Mouse (Mus musculus) c-Kit-negative CD71-positive TER-119-positive erythroid progenitor cells, embryonic 14.5 days (primary cell): ENCODE results near the gene Ust.

Experiments used
- DNase-seq: peaks from one replicate; pipeline ENCODE4 v3.0.0-alpha.2; 2013; ENCODE audit warnings: low read depth, low spot score

Ust gene

DNA sequence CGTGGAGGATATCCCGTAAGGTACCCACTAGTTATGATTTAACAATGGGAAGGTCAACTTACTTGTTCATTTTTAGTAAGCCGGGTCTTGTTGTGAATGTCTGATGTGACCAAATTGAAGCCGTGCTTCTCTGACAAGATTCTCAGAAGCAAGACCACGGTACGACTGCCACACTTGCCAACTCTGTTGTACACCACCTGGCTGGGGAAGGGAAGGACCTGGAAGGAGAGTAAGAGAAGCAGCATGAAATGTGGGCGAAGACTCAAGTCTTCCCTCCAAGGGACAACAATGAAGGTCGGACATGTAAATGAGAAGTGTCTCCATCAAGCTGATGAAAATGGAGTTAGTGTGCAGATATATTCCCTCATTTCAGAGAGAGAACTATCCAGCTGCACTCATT is 188.6 kb downstream of the Ust start:
- DNase-seq, result no peak

DNA sequence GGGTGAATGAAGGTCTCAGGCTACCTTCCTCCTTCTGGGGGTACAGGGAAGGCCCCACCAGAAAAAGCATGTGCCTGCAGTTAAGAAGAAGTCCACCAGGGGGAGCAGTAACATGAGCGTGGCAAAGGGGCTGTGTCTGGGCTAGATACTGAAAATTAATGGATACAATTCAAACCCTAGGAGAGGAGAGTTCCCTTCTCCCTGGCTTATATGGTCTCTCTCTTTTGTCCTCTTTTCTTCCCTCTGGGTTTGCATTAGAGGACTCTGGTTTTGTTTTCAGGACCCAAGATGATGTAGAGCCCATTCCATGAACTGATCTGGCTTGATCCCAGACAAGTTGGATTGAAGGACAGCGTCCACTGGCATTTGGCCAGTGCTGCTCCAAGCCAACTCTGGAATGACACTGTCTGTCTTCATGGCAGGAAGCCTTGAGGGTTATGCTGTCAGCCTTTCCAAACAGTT is 195.3 kb downstream of the Ust start:
- no peak for DNase-seq

DNA sequence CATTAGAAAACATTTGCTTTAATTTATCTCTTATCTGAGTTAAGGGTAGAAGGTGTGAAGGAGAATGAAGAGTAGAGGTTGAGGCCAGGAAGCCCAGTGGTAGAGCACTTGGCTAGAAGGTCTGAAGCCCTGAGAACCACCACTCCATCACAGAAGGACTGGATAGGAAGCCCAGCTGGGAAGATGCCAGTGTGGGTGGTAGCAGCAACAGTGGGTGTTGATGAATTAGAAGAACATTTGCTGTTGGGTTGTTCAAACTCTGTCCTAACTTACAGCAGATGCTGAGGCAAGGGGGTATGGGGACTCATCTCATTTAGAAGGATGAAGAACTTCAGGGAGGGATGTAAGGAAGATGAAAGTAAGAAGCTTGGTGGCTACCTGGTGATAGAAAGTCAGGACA is 197.9 kb downstream of the Ust start:
- DNase-seq, result no peak

DNA sequence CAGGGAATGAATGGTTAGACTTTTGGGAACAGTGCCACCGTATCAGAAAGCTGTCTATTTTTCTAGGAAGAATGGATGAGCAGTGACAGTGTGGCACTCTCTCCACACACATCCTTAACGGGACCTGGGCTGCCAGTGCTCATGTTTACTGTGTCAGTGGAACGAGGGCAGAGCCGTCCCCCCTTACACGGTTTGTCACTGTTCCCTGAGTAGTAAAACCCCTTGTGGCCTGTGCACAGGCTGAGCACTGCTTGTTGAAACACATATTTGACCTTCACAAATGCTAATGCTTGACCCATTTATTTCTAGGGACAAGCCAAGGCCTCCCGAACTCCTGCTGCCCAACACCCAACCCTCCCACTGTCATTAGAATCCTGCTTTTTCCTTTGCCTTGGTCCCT is 209.2 kb downstream of the Ust start:
- no peak for DNase-seq

DNA sequence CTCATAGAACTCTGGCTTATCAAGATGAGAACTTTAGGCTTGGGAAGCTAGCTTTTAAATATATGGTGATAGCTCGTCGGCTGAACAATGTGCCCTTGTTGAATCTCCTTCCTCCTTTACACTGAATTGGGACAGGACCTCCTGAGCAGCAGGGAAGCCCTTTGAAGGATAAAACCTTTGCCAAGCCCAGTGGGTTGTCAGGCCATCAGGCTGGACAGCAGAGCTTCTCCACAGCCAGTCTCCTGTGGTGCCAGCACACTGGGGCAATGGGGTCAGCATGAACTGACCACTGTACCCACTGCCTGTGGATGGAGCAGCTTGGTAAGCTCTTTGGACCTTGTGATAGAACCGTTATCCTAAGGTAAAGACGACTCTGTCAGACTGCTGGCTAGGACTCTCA is 214.4 kb downstream of the Ust start:
- no peak for DNase-seq

DNA sequence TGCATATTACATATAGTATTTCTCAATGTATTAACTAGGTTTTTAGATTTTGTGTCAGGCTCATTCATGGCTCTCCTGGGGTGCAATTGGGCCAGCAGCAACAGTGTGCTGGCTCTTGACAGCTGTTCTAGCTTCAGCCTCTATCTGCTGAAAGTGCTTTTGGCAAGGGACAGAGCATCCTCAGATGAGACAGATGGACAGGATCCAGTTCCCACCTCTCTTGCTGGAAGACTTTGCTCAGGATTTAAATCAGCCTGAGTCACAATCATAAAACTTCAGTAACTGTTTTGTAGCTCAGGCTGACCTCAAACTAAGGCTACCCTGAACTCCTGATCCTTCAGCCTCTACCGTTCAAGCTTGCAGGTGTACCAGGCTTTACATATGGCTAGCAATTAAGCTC is 219.5 kb downstream of the Ust start:
- no peak for DNase-seq

DNA sequence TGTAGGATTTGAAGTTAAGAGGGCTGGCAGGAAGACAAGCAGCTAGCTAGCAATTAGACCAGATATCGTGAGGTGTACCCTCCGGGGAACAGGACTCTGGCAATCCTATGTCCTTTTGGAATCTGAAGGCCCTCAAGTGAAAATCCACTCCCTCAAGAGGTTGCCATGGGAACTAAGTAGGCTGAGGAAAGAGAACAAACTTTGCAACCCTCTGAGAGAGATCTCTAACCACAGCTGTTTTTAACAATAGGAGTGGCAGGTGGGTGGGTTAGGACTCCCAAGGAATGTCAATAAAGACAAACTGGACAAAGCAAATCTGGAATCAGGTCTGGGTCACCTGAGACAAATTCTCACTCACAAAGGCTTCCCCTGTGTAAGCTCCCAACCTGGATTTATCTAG is 221.4 kb downstream of the Ust start:
- DNase-seq, result no peak

DNA sequence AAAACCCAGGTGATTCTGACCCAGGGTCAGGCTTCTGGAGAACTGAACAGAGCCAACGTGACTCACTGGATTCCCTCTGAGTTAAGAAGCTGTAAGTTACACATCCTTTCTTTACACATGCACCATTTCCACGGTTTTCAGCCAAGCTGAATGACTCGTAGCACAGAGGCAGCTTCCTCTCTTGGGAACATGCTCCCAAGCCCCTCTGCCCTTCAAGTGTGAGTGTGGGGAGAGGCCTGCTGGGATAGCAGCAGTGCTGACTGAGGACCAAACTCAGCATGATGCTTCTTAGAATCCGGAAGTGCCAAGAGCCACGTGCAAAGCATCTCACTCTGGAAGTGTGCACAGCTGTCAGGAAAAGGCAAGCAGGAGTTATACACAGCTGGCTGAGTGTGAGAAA is 228.0 kb downstream of the Ust start:
- DNase-seq, result no peak

DNA sequence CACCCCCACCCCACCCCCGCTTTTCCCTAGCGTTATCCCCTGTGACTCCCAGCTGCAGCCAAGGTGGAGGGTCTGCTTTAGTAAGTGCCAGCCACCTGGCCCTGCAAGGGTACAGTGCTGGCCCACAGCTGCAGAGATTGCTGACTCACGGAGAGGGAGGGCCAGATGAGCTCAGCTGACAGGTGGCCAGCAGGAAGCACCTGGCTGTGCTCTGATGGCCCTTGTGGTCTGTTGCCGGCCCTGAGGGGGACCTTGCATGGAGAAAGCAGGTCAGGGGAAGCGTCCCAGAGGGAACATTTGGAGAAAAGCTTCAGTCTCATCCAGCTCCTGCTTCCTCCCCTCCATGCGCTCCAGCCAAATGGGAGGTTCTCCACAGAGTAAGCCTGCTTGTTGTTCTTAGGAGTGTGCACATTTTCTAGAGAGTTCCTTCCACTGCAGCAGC is 231.3 kb downstream of the Ust start:
- DNase-seq, result no peak

DNA sequence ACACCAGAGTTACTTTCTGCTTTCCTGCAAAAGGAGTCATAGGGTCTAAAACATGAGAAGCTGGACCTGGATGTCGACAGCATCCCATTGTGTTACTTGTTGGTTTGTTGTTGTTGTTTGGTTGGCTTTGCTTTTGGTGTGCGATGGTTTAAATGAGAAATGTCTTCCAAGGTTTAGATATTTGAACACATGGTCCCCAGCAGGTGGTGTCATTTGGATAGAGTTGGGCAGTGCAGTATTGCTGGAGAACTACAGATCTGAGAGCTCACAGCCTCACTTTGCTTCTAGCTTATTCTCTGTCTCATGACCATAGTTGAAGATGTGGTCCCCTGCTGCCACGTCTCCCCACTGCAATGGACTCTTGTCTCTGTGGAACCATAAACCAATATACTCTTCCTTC is 234.6 kb downstream of the Ust start:
- DNase-seq, result no peak

DNA sequence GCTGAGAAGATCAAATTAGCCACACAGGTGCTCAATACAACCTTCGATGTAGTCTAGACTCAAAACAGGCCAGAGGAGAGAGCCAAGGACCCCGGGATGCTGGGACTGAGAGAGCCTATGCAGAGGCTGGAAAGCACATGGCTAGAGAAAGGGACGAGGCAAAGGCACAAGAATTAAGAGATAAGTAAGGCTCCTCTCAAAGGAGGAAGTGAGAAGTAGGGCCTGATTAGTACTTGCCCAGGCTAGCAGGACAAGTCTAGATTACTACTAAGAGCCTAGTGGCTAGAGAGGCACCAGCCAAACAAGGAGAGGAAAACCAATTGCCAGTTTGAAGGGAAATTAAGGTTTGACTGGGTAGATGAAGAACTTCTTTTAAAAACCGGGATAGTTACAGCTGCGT is 241.5 kb downstream of the Ust start:
- no peak for DNase-seq

DNA sequence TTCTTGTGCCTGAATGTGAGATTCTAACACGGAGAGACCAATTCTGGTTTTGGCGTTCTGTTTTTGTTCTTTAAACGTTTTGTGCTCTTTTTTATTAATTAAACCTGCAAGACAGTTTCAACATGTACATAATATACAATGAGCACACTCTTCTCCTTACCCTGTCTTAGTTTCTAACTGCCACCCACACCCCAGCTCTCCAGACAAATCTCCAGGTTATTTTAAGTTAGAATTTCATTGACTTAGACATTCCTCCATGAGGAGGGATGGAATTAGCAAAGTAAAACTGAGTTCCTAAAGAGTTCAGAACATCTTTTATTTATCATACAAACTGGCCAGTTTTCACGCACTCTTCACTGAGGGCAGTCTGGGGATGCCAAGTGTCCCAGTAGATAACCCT is 248.9 kb downstream of the Ust start:
- no peak for DNase-seq

DNA sequence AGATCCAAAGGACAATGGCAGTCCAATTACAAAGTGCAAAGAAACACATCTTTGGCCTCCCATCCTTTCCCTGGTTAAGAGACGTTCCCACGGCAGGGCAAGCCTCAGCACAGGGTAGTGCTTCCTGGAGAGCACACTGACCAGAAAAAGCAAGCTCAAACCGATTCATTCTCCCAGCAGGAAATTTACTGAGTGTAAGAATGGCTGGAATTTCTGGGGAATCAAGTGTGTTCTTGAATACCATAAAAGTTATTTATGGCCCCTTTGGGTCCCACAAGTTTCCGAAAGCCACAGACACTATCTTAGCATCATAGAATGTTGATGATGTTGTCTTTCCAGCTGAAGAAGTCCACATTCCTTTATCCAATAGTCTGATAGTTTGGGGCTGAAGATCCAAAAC is 258.9 kb downstream of the Ust start:
- no peak for DNase-seq

DNA sequence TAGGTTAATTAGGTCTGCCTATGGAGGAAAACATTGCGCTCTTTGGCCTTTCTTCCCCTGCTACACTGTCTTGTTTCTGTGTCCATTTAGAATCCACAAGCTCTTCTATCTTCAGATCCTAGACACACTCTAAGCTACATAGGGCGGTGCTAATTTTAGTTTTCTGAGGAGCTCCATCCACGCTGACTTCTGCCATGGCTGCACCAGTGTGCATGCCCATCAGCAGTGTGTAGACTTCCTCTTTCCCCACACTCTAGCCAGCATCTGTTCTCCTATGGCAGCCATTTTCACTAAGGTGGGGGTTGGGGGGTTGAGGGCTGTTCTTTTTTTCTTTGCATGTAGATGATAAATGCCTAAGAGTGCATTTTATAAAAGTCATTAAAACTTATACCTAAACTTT is 268.6 kb downstream of the Ust start:
- DNase-seq, result no peak

DNA sequence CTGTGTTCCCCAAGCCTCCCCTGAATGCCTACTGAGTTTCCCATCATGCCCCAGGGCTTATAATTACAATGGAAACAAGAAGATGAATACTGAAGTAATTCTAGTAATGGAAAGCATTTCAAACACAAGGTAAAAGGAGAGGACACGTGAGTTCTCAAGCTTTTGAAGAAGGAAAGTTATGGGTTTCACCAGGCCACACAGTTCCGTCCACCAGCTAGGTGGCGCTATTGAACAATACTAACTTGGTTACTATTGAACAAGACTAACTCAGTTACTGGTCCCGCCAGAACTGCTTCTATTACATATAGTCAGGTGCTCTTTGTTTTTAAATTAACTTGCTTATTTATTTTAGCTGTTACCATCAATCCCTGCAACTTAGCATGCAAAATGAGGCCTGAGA is 276.3 kb downstream of the Ust start:
- DNase-seq, result no peak

DNA sequence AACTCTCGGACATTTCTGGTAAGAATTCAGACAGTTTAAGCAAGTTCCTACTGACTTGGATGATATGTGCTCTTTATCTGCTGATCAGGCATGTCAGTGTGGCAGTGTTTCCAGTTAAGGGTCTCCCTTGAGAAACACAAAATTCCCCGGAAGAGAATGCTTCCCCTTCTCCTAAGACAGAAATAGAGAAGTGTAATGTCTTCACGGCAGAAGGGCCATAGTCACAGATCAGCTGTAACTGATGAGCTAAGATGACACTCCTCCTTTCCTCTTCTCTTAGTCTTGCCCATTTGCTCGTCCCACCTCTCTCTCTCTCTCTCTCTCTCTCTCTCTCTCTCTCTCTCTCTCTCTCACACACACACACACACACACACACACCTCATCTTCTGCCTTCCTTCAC is 277.9 kb downstream of the Ust start:
- no peak for DNase-seq

DNA sequence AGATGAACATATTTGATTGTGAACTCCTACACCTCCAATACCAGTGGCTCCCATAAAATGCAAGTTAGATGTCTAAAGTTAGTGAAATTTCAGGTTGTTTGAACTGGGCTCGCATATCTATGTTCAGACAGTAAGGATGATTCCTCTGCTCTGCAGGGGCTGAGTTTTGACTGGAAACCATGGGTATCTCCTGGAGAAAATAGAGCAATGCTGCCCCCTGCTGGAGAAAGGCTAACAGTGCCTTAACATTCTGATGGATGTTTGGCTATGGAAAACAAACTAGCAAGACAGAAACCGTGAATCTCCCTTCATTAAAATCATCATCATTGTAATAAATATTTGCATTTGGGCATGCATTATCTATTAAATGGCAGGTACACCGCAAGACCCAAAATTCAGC is 278.4 kb downstream of the Ust start:
- peak; percentile 47 for DNase-seq

DNA sequence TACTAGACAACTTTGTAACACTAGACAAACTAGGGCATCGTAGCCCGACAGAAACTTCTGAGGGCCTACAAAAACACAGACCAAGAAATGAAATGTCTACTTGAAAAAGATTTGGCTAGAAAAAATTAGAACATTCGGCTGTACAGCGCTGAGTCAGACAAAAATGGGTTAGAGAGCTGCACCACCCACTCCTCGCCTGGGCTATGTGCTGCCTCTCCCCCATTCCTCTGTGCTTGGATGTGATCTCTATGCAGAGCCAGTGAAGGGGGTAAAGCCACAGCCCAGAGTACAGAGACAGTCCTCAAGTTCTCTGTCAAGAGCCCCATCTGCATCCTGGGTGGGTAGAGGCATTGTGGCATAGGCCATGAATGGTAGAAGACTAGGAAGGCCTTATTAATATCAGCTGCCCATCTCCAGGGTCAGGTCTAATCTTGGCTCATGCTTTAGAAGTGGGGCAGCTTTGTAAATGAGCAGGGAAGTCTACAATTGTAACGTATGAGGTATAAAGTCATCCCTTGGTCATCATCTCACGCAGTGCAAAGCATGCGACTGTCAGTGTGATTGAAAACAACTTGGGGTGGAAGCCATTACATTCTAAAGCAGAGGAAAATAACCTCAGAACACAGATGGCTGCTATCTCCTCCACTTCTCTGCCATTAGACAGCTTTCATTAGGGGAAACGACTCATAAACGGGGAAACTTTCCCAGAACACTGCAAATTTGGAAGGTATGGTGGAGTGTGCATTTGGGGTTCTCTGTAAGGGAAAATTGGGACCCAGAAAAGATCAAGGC is 281.6 kb downstream of the Ust start:
- no peak for DNase-seq

DNA sequence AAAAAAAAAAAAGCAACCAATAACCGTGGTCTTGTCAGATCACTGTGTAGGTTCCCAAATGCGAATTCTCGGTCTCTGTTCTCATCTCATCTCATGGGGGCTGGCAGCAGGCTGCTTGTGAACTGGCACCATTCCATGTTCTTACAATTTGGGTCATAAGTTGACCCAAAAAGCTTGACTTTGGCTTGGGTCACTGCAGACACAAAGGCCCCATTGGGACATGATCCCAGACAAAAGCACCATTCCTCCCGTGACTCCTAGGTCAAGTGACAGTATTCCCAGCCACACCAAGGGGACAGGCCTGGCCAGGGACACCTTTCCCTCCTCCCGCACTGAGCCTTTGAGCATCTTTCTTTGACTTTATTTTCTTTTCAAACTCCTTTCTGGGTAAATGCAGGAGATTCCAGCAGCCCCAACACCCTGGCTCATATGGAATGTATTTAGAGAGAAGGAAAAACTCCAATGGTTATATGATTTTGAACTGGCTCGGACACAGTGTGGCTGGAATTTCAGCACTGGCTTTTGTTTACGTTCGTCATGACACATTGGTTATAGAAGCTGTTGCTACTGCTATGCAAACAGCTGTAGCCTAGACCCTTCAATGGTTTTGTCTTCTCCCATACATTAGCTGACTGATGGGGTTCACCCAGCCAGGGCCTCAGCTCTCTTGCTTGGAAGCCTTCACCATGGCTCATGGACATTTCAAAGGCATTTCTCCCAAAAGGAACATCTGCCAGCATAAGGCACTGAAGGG is 285.3 kb downstream of the Ust start:
- no peak for DNase-seq

DNA sequence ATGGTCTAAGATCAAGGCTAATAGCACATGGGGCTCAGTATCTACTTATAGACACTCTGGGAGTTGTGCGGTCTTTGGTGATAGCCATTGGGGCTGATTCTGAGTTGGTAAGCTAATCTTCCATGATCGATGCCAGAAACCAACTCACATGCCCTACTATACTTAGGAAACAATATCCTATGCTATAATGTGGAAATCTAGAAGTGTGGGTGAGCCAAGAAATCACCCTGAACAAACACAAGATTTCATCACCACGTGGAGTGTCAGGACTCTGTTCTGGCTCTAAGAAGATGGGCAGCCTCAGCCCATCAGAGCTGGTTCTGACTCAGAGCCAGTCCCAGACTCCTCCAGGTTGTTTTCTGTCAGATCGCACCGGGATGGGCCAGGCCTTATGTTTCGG is 286.1 kb downstream of the Ust start:
- no peak for DNase-seq

DNA sequence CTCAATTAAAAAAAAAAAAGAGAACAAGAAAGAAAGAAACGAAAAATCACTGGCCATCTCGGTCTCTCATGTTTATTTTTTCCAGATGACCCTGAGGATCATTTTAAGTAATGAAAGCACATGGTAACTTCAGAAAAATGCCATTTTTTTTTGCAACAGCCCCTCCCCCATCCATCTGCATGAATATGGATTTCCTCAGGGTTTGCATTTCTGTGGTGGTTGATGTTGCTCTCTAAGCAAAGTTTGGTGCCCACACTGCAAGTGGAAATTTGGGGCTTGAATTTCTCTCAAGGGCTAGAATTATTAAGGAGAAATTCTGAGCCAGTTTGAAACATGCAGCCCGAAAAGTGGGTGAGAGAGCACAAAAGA is 290.3 kb downstream of the Ust start:
- no peak for DNase-seq

DNA sequence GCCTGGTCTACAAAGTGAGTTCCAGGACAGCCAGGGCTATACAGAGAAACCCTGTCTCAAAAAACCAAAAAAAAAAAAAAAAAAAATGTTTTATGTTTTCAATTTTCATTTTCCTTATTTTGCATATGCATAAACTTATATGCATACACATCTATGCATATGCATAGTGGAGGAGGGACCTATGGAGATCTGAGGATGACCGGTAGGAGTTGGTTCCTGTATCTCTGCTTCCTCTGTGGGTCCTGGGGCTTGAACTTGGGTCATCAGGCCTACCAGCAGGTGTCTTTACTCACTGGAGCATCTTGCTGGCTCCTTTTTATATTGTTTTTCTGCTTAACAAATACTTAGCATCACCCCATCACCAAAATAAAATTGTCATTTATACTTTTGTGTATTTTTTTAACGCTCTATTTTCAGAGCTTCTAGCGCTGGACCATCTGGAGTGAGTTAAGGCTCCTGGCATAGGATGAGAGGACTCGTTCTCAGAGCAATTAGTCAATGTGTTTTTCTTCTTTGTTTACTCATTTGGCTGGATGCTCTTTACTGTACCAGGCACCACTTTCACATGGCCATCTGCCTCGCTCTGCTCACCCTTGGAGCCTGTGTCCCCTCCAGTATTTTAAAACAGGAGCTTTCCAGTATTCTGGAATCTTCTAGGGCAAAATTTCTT is 290.8 kb downstream of the Ust start:
- DNase-seq, result no peak

DNA sequence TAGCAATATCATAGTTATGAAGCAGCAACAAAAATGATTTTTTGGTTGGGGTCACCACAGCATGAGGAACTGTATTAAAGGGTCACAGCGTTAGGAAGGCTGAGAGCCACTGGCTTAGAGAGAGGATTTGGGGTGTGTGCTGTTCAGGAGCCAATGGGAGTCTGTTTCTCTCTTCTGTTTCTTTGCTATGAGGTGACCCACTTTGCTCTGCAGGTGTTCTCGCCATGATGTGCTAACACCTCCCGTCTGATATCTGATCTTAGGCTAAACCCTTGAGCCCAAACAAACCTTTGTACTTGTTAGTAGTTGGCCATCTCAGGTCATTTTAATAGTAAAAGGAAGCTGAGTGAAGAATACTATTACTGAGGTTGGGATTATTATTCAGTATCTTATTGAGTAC is 292.0 kb downstream of the Ust start:
- no peak for DNase-seq
